Mouse (Mus musculus) heart, adult 2 months (tissue): ENCODE data around the gene Tln2.

ENCODE experiments used
- CTCF ChIP-seq: fragments of 200-600 bp; IDR thresholded peaks from 2 replicates; pipeline ENCODE4 v1.8.1; 2022; ENCODE audit warnings: antibody characterized with exemption, mild to moderate bottlenecking, moderate library complexity
- EP300 ChIP-seq: fragments of 200-500 bp; IDR thresholded peaks from 2 replicates; pipeline ENCODE4 v1.6.1; 2011; ENCODE audit warnings: low read depth, low read length, control low read depth; ENCODE audit not compliant: insufficient read depth
- POLR2A ChIP-seq: fragments of 200-500 bp; IDR thresholded peaks from 2 replicates; pipeline ENCODE4 v1.6.1; 2011; ENCODE audit warnings: mild to moderate bottlenecking, low read depth, low read length, control low read depth; ENCODE audit not compliant: insufficient read depth

DNA sequence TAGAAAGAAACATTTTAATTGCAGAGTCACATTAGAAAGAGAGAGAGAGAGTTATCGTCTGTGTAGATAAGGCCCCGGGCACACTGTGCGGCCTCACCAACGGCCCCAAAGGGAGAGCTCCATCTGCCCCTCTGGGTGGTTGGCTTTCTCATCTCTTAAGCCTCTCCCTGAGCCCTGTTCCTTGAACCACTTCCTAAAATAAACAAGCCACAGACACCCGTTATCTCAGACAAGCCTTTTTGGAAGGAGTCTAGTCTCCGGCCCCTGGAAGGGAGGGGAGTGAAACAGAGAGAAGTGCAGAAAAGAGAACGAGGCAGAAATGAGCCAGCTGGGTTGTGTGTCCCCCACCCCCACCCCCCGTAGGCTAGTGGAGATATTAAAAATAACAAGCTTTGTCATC, 388.7 kb downstream of the Tln2 start:
- TF ChIP-seq POLR2A = 0 out of 2 replicates have a peak, but pooled peaks have one; percentile 32
- TF ChIP-seq CTCF = no peak
- TF ChIP-seq EP300 = no peak
